Comparison of ENCODE assay signal across 8 mouse cellular contexts in the genomic region with DNA sequence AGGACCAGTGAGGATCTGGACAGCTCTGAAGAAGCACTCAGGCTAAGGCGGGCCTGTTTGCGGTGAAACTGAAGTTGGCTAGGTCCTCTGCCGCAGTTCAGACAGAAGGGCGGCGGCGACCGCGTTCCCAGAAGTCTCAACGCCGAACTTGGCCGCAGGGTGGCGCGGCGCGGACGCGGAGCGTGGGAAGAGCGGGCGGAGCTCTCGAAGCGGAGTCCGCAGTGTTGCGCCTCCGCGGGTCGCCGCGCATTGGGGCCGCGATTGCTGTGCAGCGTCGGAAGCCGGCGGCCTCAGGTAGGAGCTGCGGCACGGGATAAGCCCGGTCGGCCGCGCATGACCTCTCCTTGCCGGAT. TPM values are rescaled to one million over a fixed set of nuclear protein-coding genes. Genes with fewer than 3 reads are reported as not detected.
DNase-seq lines count a peak whose midpoint lies in the region; ATAC-seq lines count a peak whose summit lies in the region.

No protein-coding gene starts in this region.

- peak overlapping the region; percentile 70 for H3K4me3 ChIP-seq in hindbrain, embryonic 11.5 days (ENCODE audit: low read depth, low read length)
- peak overlapping the region; percentile 78 for H3K4me3 ChIP-seq in lung, embryonic 16.5 days (ENCODE audit: low read length)

- H3K9me3 ChIP-seq in hindbrain, embryonic 11.5 days (ENCODE audit: control insufficient read depth, low read length) = no peaks in the 10 kb centered on the region
- H3K9me3 ChIP-seq in lung, embryonic 16.5 days (ENCODE audit: control insufficient read depth, low read length) = no peaks in the 10 kb centered on the region

- H3K4me1 ChIP-seq in hindbrain, embryonic 11.5 days (replicated peaks; ENCODE audit: control insufficient read depth, insufficient read depth, low read length) = peaks cover 6% of the 10 kb centered on the region
- peaks cover 12% of the 10 kb centered on the region for H3K4me1 ChIP-seq in lung, embryonic 16.5 days (replicated peaks; ENCODE audit: control insufficient read depth, insufficient read depth, low read length)

- DNase-seq in NIH3T3 (ENCODE audit: low read depth) = peak; percentile 96
- DNase-seq in cerebellum, adult 9-11 months = peak; percentile 91
- peak; percentile 75 to 95 for DNase-seq in frontal cortex, adult 2 months (ENCODE audit: extremely low spot score in 1 of 2, low spot score in 1 of 2)
- DNase-seq in hindbrain, embryonic 11.5 days (ENCODE audit: low spot score) = peak; percentile 94
- peak; percentile 88 for DNase-seq in layer of hippocampus, adult 9-11 months
- peak; percentile 87 for DNase-seq in ovary, postnatal 10 days (ENCODE audit: low spot score)
- peak; percentile 73 for DNase-seq in thymus, postnatal 0 days (ENCODE audit: low spot score)

- ATAC-seq in hindbrain, embryonic 11.5 days (ENCODE audit: low FRiP score) = peak; percentile 93
- peak; percentile 93 for ATAC-seq in lung, embryonic 16.5 days (ENCODE audit: low read depth)

- peak overlapping the region; percentile 71 for H3K9ac ChIP-seq in hindbrain, embryonic 11.5 days (ENCODE audit: low read depth, low read length)
- peak overlapping the region; percentile 85 for H3K9ac ChIP-seq in lung, embryonic 16.5 days (ENCODE audit: low read length)

- peak overlapping the region; percentile 42; the same call in 1 of the 2 replicates for H3K27ac ChIP-seq in hindbrain, embryonic 11.5 days (ENCODE audit: low read depth, low read length)
- peak overlapping the region; percentile 69; the same call in 1 of the 2 replicates for H3K27ac ChIP-seq in lung, embryonic 16.5 days (ENCODE audit: low read length)

- under 1% methylated on average over 42 of the region's 42 CpGs for WGBS in hindbrain, embryonic 11.5 days
- under 1% methylated on average over 42 of the region's 42 CpGs for WGBS in lung, embryonic 16.5 days

- H3K4me2 ChIP-seq in hindbrain, embryonic 11.5 days (replicated peaks; ENCODE audit: low read depth, low read length) = peak overlapping the region; percentile 96
- peak overlapping the region; percentile 99 for H3K4me2 ChIP-seq in lung, embryonic 16.5 days (ENCODE audit: low read depth, low read length)

- H3K27me3 ChIP-seq in hindbrain, embryonic 11.5 days (ENCODE audit: control insufficient read depth, insufficient read depth, low read length) = no peaks in the 10 kb centered on the region
- no peaks in the 10 kb centered on the region for H3K27me3 ChIP-seq in lung, embryonic 16.5 days (ENCODE audit: control insufficient read depth, insufficient read depth, low read depth, low read length)

- no peaks in the 10 kb centered on the region for H3K36me3 ChIP-seq in hindbrain, embryonic 11.5 days (ENCODE audit: control insufficient read depth, insufficient read depth, low read length)
- no peaks in the 10 kb centered on the region for H3K36me3 ChIP-seq in lung, embryonic 16.5 days (ENCODE audit: control insufficient read depth, insufficient read depth, low read length)

RNA-seq across cellular contexts. Expression of gene Cd34, which starts 37.5 kb away (rescaled TPM):
- 43.8 and 48.6 TPM in 2 replicates for polyA plus RNA-seq in frontal cortex, adult 2 months (2012; rRNA removed)
- polyA plus RNA-seq in hindbrain, embryonic 11.5 days (2014; fragmentation: Nextera tagmentation; extraction: Ambion mirVana) = 55.3 and 58.3 TPM in 2 replicates
- 205 and 212 TPM in 2 replicates for polyA plus RNA-seq in lung, embryonic 16.5 days (2015; fragmentation: Nextera tagmentation; extraction: Ambion mirVana)
- polyA plus RNA-seq in thymus, postnatal 0 days (2015; fragmentation: Nextera tagmentation; extraction: Ambion mirVana) = 36.8 and 37.4 TPM in 2 replicates

Comparison
In these comparisons a context has a peak if more than half of its experiments do, and no peak if none do; other contexts are left out.
1. Peak in every context shown above with its lines: DNase-seq, ATAC-seq, H3K4me3 ChIP-seq and H3K27ac ChIP-seq.